Mouse (Mus musculus): ENCODE measurements around the gene Isy1. TPM values are rescaled to one million over a fixed set of nuclear protein-coding genes. Genes with fewer than 3 reads are reported as not detected.

The Isy1 gene
- polyA plus RNA-seq, 1 experiment from 2014 or later, result 61.7 TPM

DNA sequence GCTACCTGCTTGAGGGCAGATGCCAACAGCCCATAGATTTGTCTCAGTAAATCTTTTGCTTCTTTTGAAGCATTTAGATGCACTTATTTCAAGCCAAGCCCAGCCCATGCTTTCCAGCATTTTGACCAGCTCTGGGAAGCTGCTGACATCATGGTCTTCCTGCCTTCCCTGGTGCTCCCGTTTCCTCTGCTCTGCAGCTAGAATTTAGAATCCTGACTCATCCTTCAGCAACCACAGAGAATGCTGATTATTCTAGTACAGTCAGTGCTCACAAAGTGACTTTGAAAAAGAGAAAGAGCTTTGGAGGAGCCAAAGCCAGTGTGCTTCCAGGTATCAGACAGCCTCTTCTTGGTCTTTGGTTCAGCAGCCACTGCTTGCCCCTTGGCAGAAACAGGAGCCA is 18.5 kb upstream of the Isy1 start:
- H3K4me2 ChIP-seq (replicated peaks; ENCODE audit: low read depth, low read length), result no peak overlapping the region
- no peak overlapping the region for H3K9ac ChIP-seq (ENCODE audit: low read depth, low read length)
- ATAC-seq (ENCODE audit: low FRiP score), result no peak
- no peak overlapping the region for H3K27ac ChIP-seq (ENCODE audit: low read depth, low read length)
- H3K9me3 ChIP-seq (ENCODE audit: control insufficient read depth, low read length), result no peaks in the 10 kb centered on the region
- no peak for DNase-seq (ENCODE audit: low spot score)
- H3K4me3 ChIP-seq (ENCODE audit: low read depth, low read length), result no peak overlapping the region
- H3K4me1 ChIP-seq (replicated peaks; ENCODE audit: control insufficient read depth, insufficient read depth, low read length), result no peaks in the 10 kb centered on the region
- 74% methylated on average over 1 of the region's 1 CpGs for WGBS
- no peaks in the 10 kb centered on the region for H3K36me3 ChIP-seq (ENCODE audit: control insufficient read depth, insufficient read depth, low read length)
- no peaks in the 10 kb centered on the region for H3K27me3 ChIP-seq (ENCODE audit: control insufficient read depth, insufficient read depth, low read length)

DNA sequence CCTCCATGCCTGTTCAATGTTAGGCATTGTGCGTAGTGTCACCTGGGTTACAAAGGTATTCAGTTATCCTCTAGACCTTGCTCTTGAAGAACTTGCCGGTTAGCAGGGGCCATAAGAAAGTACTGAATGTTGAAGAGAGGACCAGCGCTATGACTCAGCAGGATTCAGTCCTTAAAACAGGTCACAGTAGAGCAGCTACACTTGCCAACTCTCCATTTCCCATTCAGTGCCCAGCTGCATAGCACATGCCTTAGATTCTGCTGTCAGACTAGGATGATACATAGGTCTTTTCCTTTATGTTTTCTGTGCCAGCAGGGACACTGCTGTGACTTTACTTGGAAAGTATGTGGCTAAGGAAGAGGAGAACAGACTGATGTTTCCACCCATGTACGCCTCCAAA is 14.8 kb upstream of the Isy1 start:
- Histone ChIP-seq H3K9ac (ENCODE audit: low read depth, low read length) (no peak overlapping the region), H3K27me3 (ENCODE audit: control insufficient read depth, insufficient read depth, low read length) (no peaks in the 10 kb centered on the region), H3K9me3 (ENCODE audit: control insufficient read depth, low read length) (no peaks in the 10 kb centered on the region), H3K27ac (ENCODE audit: low read depth, low read length) (no peak overlapping the region), H3K4me3 (ENCODE audit: low read depth, low read length) (no peak overlapping the region), H3K36me3 (ENCODE audit: control insufficient read depth, insufficient read depth, low read length) (no peaks in the 10 kb centered on the region), H3K4me2 (replicated peaks; ENCODE audit: low read depth, low read length) (no peak overlapping the region), H3K4me1 (replicated peaks; ENCODE audit: control insufficient read depth, insufficient read depth, low read length) (peaks cover under 1% of the 10 kb centered on the region; the same call in 1 of the 2 replicates)
- WGBS, result 81% methylated on average over 4 of the region's 4 CpGs
- DNase-seq (ENCODE audit: low spot score), result no peak
- no peak for ATAC-seq (ENCODE audit: low FRiP score)

DNA sequence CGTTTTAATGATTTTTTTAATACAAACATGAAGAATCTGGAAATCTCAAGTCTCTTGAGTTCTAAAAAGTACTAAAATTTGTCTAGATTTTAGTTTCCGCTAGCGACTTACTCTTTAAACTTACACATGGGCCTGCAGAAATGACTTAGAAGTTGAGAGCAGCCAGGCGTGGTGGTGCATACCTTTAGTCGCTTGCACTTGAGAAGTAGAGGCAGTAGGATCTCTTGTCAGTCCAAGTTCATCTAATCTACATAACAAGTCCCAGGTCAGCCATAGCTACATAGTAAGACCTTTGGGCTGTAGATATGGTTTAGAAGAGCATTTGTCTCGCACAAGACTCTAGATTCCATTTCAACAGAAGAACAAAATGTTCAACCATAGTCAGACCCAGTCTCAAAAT is 13.3 kb upstream of the Isy1 start:
- peaks cover 3% of the 10 kb centered on the region; the same call in 1 of the 2 replicates for H3K4me1 ChIP-seq (replicated peaks; ENCODE audit: control insufficient read depth, insufficient read depth, low read length)
- no peak overlapping the region for H3K9ac ChIP-seq (ENCODE audit: low read depth, low read length)
- H3K9me3 ChIP-seq (ENCODE audit: control insufficient read depth, low read length), result no peaks in the 10 kb centered on the region
- H3K27ac ChIP-seq (ENCODE audit: low read depth, low read length), result no peak overlapping the region
- DNase-seq (ENCODE audit: low spot score) (no peak), ATAC-seq (ENCODE audit: low FRiP score) (no peak)
- no peaks in the 10 kb centered on the region for H3K27me3 ChIP-seq (ENCODE audit: control insufficient read depth, insufficient read depth, low read length)
- no peaks in the 10 kb centered on the region for H3K36me3 ChIP-seq (ENCODE audit: control insufficient read depth, insufficient read depth, low read length)
- no peak overlapping the region for H3K4me3 ChIP-seq (ENCODE audit: low read depth, low read length)
- 77% methylated on average over 6 of the region's 6 CpGs for WGBS
- H3K4me2 ChIP-seq (replicated peaks; ENCODE audit: low read depth, low read length), result no peak overlapping the region

DNA sequence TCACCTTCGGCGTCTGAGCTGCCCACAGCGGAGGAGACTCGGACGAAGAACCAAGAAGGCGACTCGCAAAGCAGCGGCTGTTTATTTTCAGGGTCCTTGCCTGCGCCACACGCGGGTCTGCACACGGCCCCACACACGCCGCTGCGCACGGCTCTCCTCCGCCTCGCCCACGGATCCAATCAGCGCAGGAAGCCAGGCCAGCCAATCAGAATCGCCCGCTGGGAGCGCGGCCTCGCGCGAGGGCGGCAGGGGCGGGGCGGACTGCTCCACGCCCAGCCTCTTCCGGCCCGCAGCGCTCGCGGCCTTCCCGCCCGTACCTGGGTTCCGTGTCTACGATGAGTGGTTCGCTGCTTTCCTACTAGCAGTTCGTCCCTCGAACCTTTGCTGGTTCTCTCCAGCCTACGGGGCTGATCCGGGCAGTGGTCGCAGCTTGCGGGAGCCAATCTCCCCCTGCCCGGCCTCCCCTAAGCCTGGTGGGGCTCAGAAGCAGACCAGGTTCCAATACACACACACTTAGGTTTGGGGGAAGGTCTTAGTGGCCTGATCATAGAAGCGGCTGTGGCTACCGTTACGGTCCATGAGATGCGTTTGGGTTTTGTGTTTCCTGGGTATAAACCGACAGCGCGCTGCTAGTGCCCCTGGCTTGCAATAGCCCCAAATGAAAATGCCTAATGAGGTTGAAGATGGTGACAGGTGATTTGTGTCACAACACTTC is 12.5 kb upstream of the Isy1 start, which contains the start of gene Cnbp:
TSS of gene Cnbp (minus strand) at position 207 of the 715 bp plus-strand sequence.
- H3K9me3 ChIP-seq (ENCODE audit: control insufficient read depth, low read length), result no peaks in the 10 kb centered on the region
- peak within 1 kb of the TSS; percentile 99 for H3K9ac ChIP-seq (ENCODE audit: low read depth, low read length)
- under 1% methylated on average over 55 of the region's 55 CpGs for WGBS
- no peaks in the 10 kb centered on the region for H3K36me3 ChIP-seq (ENCODE audit: control insufficient read depth, insufficient read depth, low read length)
- H3K27ac ChIP-seq (ENCODE audit: low read depth, low read length), result peak within 1 kb of the TSS; percentile 80
- peak within 1 kb of the TSS; percentile 100 for H3K4me3 ChIP-seq (ENCODE audit: low read depth, low read length)
- peak within 1 kb of the TSS; percentile 78 for H3K4me2 ChIP-seq (replicated peaks; ENCODE audit: low read depth, low read length)
- H3K4me1 ChIP-seq (replicated peaks; ENCODE audit: control insufficient read depth, insufficient read depth, low read length), result peaks cover 3% of the 10 kb centered on the region; the same call in 1 of the 2 replicates
- ATAC-seq (ENCODE audit: low FRiP score), result peak; percentile 98
- H3K27me3 ChIP-seq (ENCODE audit: control insufficient read depth, insufficient read depth, low read length), result no peaks in the 10 kb centered on the region
- DNase-seq (ENCODE audit: low spot score), result peak; percentile 99

DNA sequence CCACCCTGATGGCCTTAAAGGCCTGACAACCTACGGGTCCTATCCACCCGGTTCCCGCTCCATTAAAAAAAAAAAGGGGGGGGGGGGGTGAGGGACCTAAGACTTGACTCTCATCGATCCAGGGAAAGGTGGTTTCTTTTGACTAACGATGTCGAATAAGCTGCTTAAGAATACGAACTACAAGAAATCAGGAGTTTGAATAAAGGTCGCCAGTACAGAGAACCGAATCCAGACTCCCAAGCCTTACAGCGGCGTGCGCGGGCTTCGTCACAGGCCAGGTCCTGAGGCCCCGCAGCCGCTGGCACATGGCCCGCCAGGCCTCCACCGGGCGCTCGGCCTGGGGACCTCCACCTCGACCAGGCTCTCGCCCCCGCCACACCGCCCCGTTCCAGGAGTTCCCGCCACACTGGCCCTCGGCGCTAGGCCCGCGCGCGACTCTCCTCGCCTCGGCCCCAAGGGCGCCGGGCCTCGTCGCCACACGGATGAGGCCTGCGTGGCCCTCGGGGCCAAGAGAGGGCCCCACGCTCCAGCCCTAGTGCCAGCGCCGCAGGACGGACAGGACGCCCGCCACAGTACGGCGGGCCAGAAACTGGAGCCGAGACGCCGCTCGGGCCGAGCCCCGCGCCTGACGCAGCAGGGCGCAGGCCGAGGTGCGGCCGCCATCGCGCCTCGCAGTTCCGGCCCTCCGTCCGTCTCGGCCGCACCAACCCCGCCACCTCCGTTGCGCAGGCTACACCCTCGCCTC is 11.7 kb upstream of the Isy1 start:
- H3K4me3 ChIP-seq (ENCODE audit: low read depth, low read length), result peak overlapping the region; percentile 100
- H3K36me3 ChIP-seq (ENCODE audit: control insufficient read depth, insufficient read depth, low read length), result peaks cover 3% of the 10 kb centered on the region; the same call in 1 of the 2 replicates
- H3K4me2 ChIP-seq (replicated peaks; ENCODE audit: low read depth, low read length), result peak overlapping the region; percentile 78
- no peaks in the 10 kb centered on the region for H3K27me3 ChIP-seq (ENCODE audit: control insufficient read depth, insufficient read depth, low read length)
- peak overlapping the region; percentile 99 for H3K9ac ChIP-seq (ENCODE audit: low read depth, low read length)
- peak overlapping the region; percentile 80 for H3K27ac ChIP-seq (ENCODE audit: low read depth, low read length)
- under 1% methylated on average over 66 of the region's 73 CpGs for WGBS
- H3K4me1 ChIP-seq (replicated peaks; ENCODE audit: control insufficient read depth, insufficient read depth, low read length), result peaks cover 3% of the 10 kb centered on the region; the same call in 1 of the 2 replicates
- H3K9me3 ChIP-seq (ENCODE audit: control insufficient read depth, low read length), result no peaks in the 10 kb centered on the region
- peak; percentile 71 for DNase-seq (ENCODE audit: low spot score)
- ATAC-seq (ENCODE audit: low FRiP score), result peak; percentile 83

DNA sequence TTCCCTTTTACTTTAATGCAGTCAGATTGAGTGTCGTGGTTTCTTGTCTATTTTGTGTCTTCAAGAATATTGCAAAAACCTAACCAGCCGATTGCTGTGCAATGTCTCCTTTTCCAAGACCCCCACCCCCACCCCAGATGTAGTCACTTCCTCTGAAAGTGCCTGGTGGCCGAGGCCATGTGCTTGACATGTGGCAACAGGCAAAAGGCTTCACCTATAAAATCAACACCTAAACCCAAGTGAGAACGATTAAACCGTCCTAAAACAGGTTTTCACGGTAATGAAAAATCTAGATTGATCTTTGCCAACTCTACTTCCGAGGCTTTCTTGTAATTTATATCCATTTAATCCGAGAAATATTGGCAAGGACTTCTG is 11.2 kb upstream of the Isy1 start:
- no peak overlapping the region for H3K27ac ChIP-seq (ENCODE audit: low read depth, low read length)
- peaks cover 3% of the 10 kb centered on the region; the same call in 1 of the 2 replicates for H3K4me1 ChIP-seq (replicated peaks; ENCODE audit: control insufficient read depth, insufficient read depth, low read length)
- peak overlapping the region; percentile 100 for H3K4me3 ChIP-seq (ENCODE audit: low read depth, low read length)
- ATAC-seq (ENCODE audit: low FRiP score) (no peak), DNase-seq (ENCODE audit: low spot score) (peak; percentile 47)
- H3K27me3 ChIP-seq (ENCODE audit: control insufficient read depth, insufficient read depth, low read length), result no peaks in the 10 kb centered on the region
- peak overlapping the region; percentile 99 for H3K9ac ChIP-seq (ENCODE audit: low read depth, low read length)
- WGBS, result under 1% methylated on average over 8 of the region's 8 CpGs
- peaks cover 8% of the 10 kb centered on the region for H3K36me3 ChIP-seq (ENCODE audit: control insufficient read depth, insufficient read depth, low read length)
- H3K4me2 ChIP-seq (replicated peaks; ENCODE audit: low read depth, low read length), result peak overlapping the region; percentile 78
- H3K9me3 ChIP-seq (ENCODE audit: control insufficient read depth, low read length), result no peaks in the 10 kb centered on the region

- peaks cover 18% of the 10 kb centered on the region for H3K36me3 ChIP-seq (ENCODE audit: control insufficient read depth, insufficient read depth, low read length)
- 82% methylated on average over 1 of the region's 1 CpGs for WGBS
- no peak overlapping the region for H3K4me2 ChIP-seq (replicated peaks; ENCODE audit: low read depth, low read length)
- H3K9me3 ChIP-seq (ENCODE audit: control insufficient read depth, low read length), result no peaks in the 10 kb centered on the region
- DNase-seq (ENCODE audit: low spot score) (no peak), ATAC-seq (ENCODE audit: low FRiP score) (no peak)
- H3K27me3 ChIP-seq (ENCODE audit: control insufficient read depth, insufficient read depth, low read length), result no peaks in the 10 kb centered on the region
- no peak overlapping the region for H3K9ac ChIP-seq (ENCODE audit: low read depth, low read length)
- peaks cover 3% of the 10 kb centered on the region; the same call in 1 of the 2 replicates for H3K4me1 ChIP-seq (replicated peaks; ENCODE audit: control insufficient read depth, insufficient read depth, low read length)
- no peak overlapping the region for H3K27ac ChIP-seq (ENCODE audit: low read depth, low read length)
- H3K4me3 ChIP-seq (ENCODE audit: low read depth, low read length), result no peak overlapping the region
These were observed 8.2 kb upstream of the Isy1 start for GRCm38 (mm10) chr6:87846813-87847212.

DNA sequence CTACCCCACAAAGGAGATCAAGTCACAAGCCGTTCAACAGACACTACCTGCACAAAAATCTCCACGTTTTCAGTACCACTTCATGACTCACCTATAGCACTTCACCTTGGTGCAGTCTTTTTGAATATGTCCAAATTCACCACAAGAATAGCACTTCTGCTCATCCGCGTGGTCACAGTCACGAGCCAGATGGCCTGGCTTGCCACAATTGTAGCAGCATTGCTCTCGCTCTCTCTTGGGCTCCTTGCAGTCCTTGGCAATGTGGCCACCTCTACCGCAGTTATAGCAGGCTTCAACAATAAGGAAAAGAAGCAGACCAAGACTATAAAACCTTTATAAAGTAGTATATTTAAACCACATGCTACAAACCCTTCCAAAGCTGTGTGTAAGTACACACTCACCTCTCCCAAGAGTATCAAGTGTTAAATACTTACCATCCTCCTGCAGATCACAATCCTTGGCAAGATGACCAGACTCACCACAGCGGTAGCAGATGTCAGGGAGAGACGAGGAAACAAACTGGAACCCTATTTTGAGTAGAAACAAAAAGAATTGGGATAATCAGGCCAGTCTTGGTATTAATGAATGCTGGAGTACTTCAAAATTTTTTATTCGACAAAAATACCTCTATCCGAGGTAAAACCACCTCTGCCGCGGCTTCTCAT is 6.6 kb upstream of the Isy1 start:
- Histone ChIP-seq H3K4me3 (ENCODE audit: low read depth, low read length) (no peak overlapping the region), H3K27ac (ENCODE audit: low read depth, low read length) (no peak overlapping the region), H3K4me2 (replicated peaks; ENCODE audit: low read depth, low read length) (no peak overlapping the region), H3K4me1 (replicated peaks; ENCODE audit: control insufficient read depth, insufficient read depth, low read length) (peaks cover 3% of the 10 kb centered on the region; the same call in 1 of the 2 replicates), H3K27me3 (ENCODE audit: control insufficient read depth, insufficient read depth, low read length) (no peaks in the 10 kb centered on the region), H3K36me3 (ENCODE audit: control insufficient read depth, insufficient read depth, low read length) (peaks cover 18% of the 10 kb centered on the region), H3K9me3 (ENCODE audit: control insufficient read depth, low read length) (no peaks in the 10 kb centered on the region), H3K9ac (ENCODE audit: low read depth, low read length) (no peak overlapping the region)
- ATAC-seq (ENCODE audit: low FRiP score) (no peak), DNase-seq (ENCODE audit: low spot score) (no peak)
- 94% methylated on average over 13 of the region's 13 CpGs for WGBS
